Mouse (Mus musculus) intestine, postnatal 0 days (tissue): Measurements from ENCODE around the gene Dazap1. TPM values are rescaled to one million over a fixed set of nuclear protein-coding genes. Genes with fewer than 3 reads are reported as not detected.

Source experiments
- ATAC-seq: fragments of 200-750 bp; cut with Nextera tagmentation; 2 replicates; pipeline ENCODE4 v1.8.0; 2017; ENCODE audit warnings: mild to moderate bottlenecking, moderate TSS enrichment, moderate library complexity
- H3K27ac ChIP-seq: fragments of 300-500 bp; sonication (generic); 2 replicates; pipeline ENCODE4 v1.5.1; 2014; ENCODE audit warnings: mild to moderate bottlenecking, low read depth, low read length, moderate library complexity
- H3K27me3 ChIP-seq: fragments of 300-500 bp; sonication (generic); replicated peaks from 2 replicates; pipeline ENCODE4 v1.6.1; 2014; ENCODE audit warnings: low read length, mixed read lengths; ENCODE audit not compliant: control insufficient read depth, insufficient read depth
- H3K36me3 ChIP-seq: fragments of 300-500 bp; sonication (generic); 2 replicates; pipeline ENCODE4 v1.6.1; 2014; ENCODE audit warnings: mild to moderate bottlenecking, moderate library complexity; ENCODE audit not compliant: control insufficient read depth, insufficient read depth
- H3K4me1 ChIP-seq: fragments of 300-500 bp; sonication (generic); replicated peaks from 2 replicates; pipeline ENCODE4 v1.6.1; 2014; ENCODE audit warnings: antibody characterized with exemption, low read length, mixed read lengths; ENCODE audit not compliant: control insufficient read depth, insufficient read depth
- H3K4me2 ChIP-seq: fragments of 300-500 bp; sonication (generic); replicated peaks from 2 replicates; pipeline ENCODE4 v1.6.1; 2014; ENCODE audit warnings: low read depth, mild to moderate bottlenecking, moderate library complexity
- H3K4me3 ChIP-seq: fragments of 300-500 bp; sonication (generic); 2 replicates; pipeline ENCODE4 v1.5.1; 2014; ENCODE audit warnings: low read depth, low read length
- H3K9ac ChIP-seq: fragments of 300-500 bp; sonication (generic); 2 replicates; pipeline ENCODE4 v1.6.1; 2014; ENCODE audit warnings: mild to moderate bottlenecking, low read depth, low read length
- H3K9me3 ChIP-seq: fragments of 300-500 bp; sonication (generic); 2 replicates; pipeline ENCODE4 v1.6.1; 2016; ENCODE audit warnings: mixed run types; ENCODE audit not compliant: control insufficient read depth
- CTCF ChIP-seq: sonication (generic); IDR thresholded peaks from 2 replicates; pipeline ENCODE4 v1.5.1; 2016; ENCODE audit warnings: low read depth, mild to moderate bottlenecking, control low read depth, antibody characterized with exemption, moderate library complexity
- WGBS: fragments of 180-500 bp; shearing (Covaris S2); extraction: QIAGEN DNeasy Blood & Tissue Kit; methylation state at CpG from one replicate; pipeline ENCODE4 v1.1.7; 2014; 5-methylcytosine and 5-hydroxymethylcytosine counted together
- polyA plus RNA-seq: library from polyadenylated mRNA; unstranded; fragments of >200 nt; fragmentation: Nextera tagmentation; extraction: Ambion mirVana; gene quantifications from 2 replicates; pipeline ENCODE4 v1.2.1, GENCODE M21; 2015

Gene Dazap1
- polyA plus RNA-seq, 1 experiment from 2014 or later = 26.6 TPM

- H3K9me3 ChIP-seq = no peaks in the 10 kb centered on the region
Observed at GRCm38 (mm10) chr10:80294311-80294710, 33.0 kb downstream of the Dazap1 start.

DNA sequence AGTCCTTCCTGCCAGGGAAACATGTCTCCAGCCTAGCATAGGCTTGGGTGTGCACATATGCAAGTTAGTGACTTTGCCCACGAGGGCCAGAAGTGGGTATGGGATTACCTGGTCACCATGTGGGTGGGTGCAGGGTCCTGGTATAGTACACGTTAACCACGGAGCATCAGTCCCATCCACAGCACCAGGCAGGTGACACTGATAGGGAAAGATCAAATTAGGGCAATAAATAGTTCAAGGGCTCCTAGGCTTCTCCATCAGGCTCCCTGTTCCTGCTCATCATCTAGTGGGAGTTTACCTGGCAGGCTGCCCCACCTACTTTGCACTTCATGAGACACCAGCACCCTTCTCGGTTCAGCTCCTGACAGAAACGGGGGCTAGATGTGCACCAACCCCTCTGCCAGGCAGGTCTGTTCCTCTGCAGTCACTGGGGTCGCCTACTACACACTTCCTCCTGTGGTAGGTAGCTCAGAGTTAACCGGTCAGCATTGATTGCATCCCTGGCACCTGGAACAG, 33.6 kb downstream of the Dazap1 start:
- Histone ChIP-seq H3K27me3 (peaks cover 20% of the 10 kb centered on the region), H3K9ac (0 out of 2 replicates have a peak overlapping the region, but pooled peaks have one; percentile 22), H3K4me3 (no peak overlapping the region), H3K4me1 (no peaks in the 10 kb centered on the region), H3K4me2 (no peak overlapping the region), H3K27ac (no peak overlapping the region), H3K9me3 (no peaks in the 10 kb centered on the region), H3K36me3 (peaks cover 17% of the 10 kb centered on the region; the same call in 1 of the 2 replicates)
- WGBS = 33% methylated on average over 7 of the region's 7 CpGs
- no peak for ATAC-seq
- no peak for TF ChIP-seq CTCF

More at GRCm38 (mm10) chr10:80294311-80294710, 33.0 kb downstream of the Dazap1 start:
- WGBS = 72% methylated on average over 4 of the region's 4 CpGs
- Histone ChIP-seq H3K27ac (no peak overlapping the region), H3K4me3 (no peak overlapping the region), H3K4me2 (no peak overlapping the region), H3K27me3 (peaks cover 14% of the 10 kb centered on the region), H3K9ac (no peak overlapping the region), H3K4me1 (no peaks in the 10 kb centered on the region), H3K36me3 (peaks cover 20% of the 10 kb centered on the region; the same call in 1 of the 2 replicates)
- no peak for ATAC-seq
- TF ChIP-seq CTCF = no peak

DNA sequence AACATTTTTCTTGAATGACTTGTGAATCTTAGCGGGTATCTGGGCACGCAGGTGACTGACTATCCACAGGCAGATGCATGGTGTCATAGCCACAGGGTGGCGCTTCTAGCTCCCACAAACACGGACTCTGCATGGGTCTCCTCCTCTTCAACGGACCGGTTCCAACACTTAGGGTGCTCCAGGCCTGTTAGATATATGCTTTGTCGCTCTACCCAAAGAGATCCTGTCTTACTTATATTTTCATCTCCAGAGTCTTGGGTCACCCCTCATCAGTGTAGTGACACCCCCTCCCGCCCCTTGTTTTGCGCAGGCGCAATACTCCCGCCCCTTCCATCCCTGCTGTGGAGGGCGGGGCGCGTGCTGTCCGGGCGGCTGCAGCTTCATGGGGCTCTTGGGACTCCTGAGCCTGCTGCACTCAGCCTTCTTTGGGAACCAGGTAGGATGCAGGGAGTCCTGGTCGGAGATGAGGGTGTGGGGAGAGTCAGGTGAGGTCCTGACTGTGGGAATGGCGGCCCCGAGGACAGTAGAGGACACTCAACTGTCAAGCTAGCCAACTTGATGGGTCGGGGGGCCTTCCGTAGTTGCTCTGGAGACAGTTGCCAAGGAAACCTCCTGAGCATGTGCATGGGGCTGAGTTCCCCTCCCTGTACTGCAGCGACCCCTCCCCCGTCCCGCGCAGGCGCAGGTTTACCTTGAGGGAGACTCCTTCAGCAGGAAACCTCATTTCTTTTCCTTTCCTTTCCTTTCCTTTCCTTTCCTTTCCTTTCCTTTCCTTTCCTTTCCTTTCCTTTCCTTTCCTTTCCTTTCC, 34.5 kb downstream of the Dazap1 start, which contains the start of gene Apc2:
Gene Apc2 (plus strand): TSS at position 360 of the 808 bp plus-strand sequence.
- no peaks in the 10 kb centered on the region for H3K9me3 ChIP-seq
- WGBS = 2% methylated on average over 25 of the region's 26 CpGs
- no peaks in the 10 kb centered on the region for H3K4me1 ChIP-seq
- peak within 1 kb of the TSS; percentile 33 for H3K4me3 ChIP-seq
- peak; percentile 25; the same call in 1 of the 2 replicates for ATAC-seq
- no peak within 1 kb of the TSS for H3K27ac ChIP-seq
- H3K4me2 ChIP-seq = peak within 1 kb of the TSS; percentile 68
- TF ChIP-seq CTCF = peak; percentile 82
- H3K27me3 ChIP-seq = peaks cover 29% of the 10 kb centered on the region
- peaks cover 17% of the 10 kb centered on the region; the same call in 1 of the 2 replicates for H3K36me3 ChIP-seq
- peak within 1 kb of the TSS; percentile 22; the same call in 1 of the 2 replicates for H3K9ac ChIP-seq

- H3K9me3 ChIP-seq = no peaks in the 10 kb centered on the region
- no peak for TF ChIP-seq CTCF
- peak overlapping the region; percentile 13; the same call in 1 of the 2 replicates for H3K4me2 ChIP-seq
- 84% methylated on average over 5 of the region's 5 CpGs for WGBS
- no peak overlapping the region for H3K4me3 ChIP-seq
- no peak overlapping the region for H3K9ac ChIP-seq
- peaks cover 17% of the 10 kb centered on the region; the same call in 1 of the 2 replicates for H3K36me3 ChIP-seq
- no peak for ATAC-seq
- H3K4me1 ChIP-seq = no peaks in the 10 kb centered on the region
- peaks cover 39% of the 10 kb centered on the region for H3K27me3 ChIP-seq
- no peak overlapping the region for H3K27ac ChIP-seq
Observed at GRCm38 (mm10) chr10:80296824-80297223, 35.5 kb downstream of the Dazap1 start.

GRCm38 (mm10) chr10:80297526-80298133, 36.3 kb downstream of the Dazap1 start:
- H3K9ac ChIP-seq = no peak overlapping the region
- 60% methylated on average over 8 of the region's 8 CpGs for WGBS
- no peaks in the 10 kb centered on the region for H3K4me1 ChIP-seq
- peaks cover 17% of the 10 kb centered on the region; the same call in 1 of the 2 replicates for H3K36me3 ChIP-seq
- ATAC-seq = no peak
- no peak overlapping the region for H3K27ac ChIP-seq
- 0 out of 2 replicates have a peak, but pooled peaks have one; percentile 2 for TF ChIP-seq CTCF
- H3K4me3 ChIP-seq = no peak overlapping the region
- peaks cover 48% of the 10 kb centered on the region for H3K27me3 ChIP-seq
- H3K4me2 ChIP-seq = no peak overlapping the region
- H3K9me3 ChIP-seq = no peaks in the 10 kb centered on the region
